Mouse (Mus musculus): ENCODE results near the gene Gm7694. TPM values are rescaled to one million over a fixed set of nuclear protein-coding genes. Genes with fewer than 3 reads are reported as not detected.

Gm7694 gene
- 2.1 TPM for polyA plus RNA-seq (2015; fragmentation: Illumina TruSeq; extraction: RNeasy Lipid Tissue Mini Kit (QIAGEN cat#74804); ENCODE audit: low read depth, low replicate concordance)

DNA sequence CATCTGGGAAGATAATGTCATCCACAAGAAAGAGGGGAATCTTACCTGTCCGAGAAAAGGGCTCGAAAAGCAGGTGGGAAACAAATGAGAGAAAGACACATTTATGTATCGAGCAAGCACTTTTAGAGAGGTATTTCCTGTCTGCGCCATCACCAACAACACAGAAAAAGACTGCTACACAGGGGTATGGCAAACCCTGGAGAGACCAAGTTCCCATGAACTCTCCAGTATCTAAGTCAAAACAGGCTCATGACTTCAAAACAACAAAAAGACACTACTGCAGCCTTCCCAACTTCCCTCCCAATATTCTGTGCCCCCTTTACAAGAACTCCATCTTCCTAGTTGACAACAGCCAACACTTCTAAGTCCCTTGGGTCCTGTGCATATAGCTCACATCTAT lies at the start of gene Gm7694:
Gm7694 (minus strand) TSS at position 101 of the 400 bp plus-strand sequence.

GRCm38 (mm10) chr1:170308503-170308902 lies 2.4 kb upstream of the Gm7694 start, which contains the start of gene Spata46:
Gene Spata46 (plus strand): TSS chr1:170308803.

DNA sequence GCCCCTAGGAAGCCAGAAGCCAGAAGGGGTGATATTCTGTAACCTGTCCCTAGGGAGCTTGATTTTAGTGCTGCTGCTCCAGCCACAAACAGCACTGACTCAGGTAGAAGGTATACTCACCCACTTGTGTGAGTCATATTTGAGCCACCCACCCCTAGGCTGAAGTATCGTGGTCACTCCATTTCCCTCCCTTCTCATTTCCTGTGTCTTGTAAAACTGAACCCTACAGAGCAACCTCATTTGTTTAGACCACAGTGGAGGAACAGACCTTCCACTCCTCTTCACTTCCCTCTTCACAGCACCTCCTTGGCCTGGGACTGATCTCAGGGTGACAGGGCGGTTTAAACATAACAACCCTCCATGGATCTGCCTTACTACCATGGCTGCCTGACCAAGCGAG lies 29.1 kb downstream of the Gm7694 start, which contains the start of gene Sh2d1b1:
Sh2d1b1 (plus strand) TSS at position 305 of the 400 bp plus-strand sequence.

Other genes with a start within 250 kb of the Gm7694 start
- gene Ddr2, start 195.6 kb downstream of the Gm7694 start, polyA plus RNA-seq (2015; fragmentation: Illumina TruSeq; extraction: RNeasy Lipid Tissue Mini Kit (QIAGEN cat#74804); ENCODE audit: low read depth, low replicate concordance): 3.4 TPM
- 56.7 TPM for gene Uap1, start 131.4 kb downstream of the Gm7694 start, polyA plus RNA-seq (2015; fragmentation: Illumina TruSeq; extraction: RNeasy Lipid Tissue Mini Kit (QIAGEN cat#74804); ENCODE audit: low read depth, low replicate concordance)
- 92.2 TPM for gene Uhmk1, start 90.9 kb downstream of the Gm7694 start, polyA plus RNA-seq (2015; fragmentation: Illumina TruSeq; extraction: RNeasy Lipid Tissue Mini Kit (QIAGEN cat#74804); ENCODE audit: low read depth, low replicate concordance)
- not detected for gene Sh2d1b2, start 73.6 kb downstream of the Gm7694 start, polyA plus RNA-seq (2015; fragmentation: Illumina TruSeq; extraction: RNeasy Lipid Tissue Mini Kit (QIAGEN cat#74804); ENCODE audit: low read depth, low replicate concordance)
- not detected for gene Sh2d1b1, start 29.0 kb downstream of the Gm7694 start, polyA plus RNA-seq (2015; fragmentation: Illumina TruSeq; extraction: RNeasy Lipid Tissue Mini Kit (QIAGEN cat#74804); ENCODE audit: low read depth, low replicate concordance)
- gene Spata46, start 2.5 kb upstream of the Gm7694 start, polyA plus RNA-seq (2015; fragmentation: Illumina TruSeq; extraction: RNeasy Lipid Tissue Mini Kit (QIAGEN cat#74804); ENCODE audit: low read depth, low replicate concordance): not detected

All from brain, adult 10 weeks (tissue).